Mouse (Mus musculus) stomach, postnatal 0 days (tissue): Measurements from ENCODE around the gene Lrfn5. TPM values are rescaled to one million over a fixed set of nuclear protein-coding genes. Genes with fewer than 3 reads are reported as not detected.
A peak's percentile ranks its signal among the peaks of the same experiment; 100 is the strongest.

ENCODE experiments used
- ATAC-seq: fragments of 200-750 bp; cut with Nextera tagmentation; 2 replicates; pipeline ENCODE4 v1.8.0; 2017; ENCODE audit not compliant: low FRiP score, low TSS enrichment
- DNase-seq: peaks from one replicate; pipeline ENCODE4 v3.0.0-alpha.2; 2016; ENCODE audit warnings: low spot score
- H3K27ac ChIP-seq: fragments of 300-500 bp; sonication (generic); replicated peaks from 2 replicates; pipeline ENCODE4 v1.5.1; 2014; ENCODE audit warnings: mild to moderate bottlenecking, control low read depth
- H3K27me3 ChIP-seq: fragments of 300-500 bp; sonication (generic); 2 replicates; pipeline ENCODE4 v1.6.1; 2014; ENCODE audit warnings: low read length; ENCODE audit not compliant: control insufficient read depth, insufficient read depth
- H3K36me3 ChIP-seq: fragments of 300-500 bp; sonication (generic); 2 replicates; pipeline ENCODE4 v1.6.1; 2014; ENCODE audit warnings: low read length, mixed read lengths; ENCODE audit not compliant: control insufficient read depth, insufficient read depth
- H3K4me1 ChIP-seq: fragments of 300-500 bp; sonication (generic); replicated peaks from 2 replicates; pipeline ENCODE4 v1.6.1; 2014; ENCODE audit warnings: antibody characterized with exemption; ENCODE audit not compliant: control insufficient read depth, insufficient read depth
- H3K4me2 ChIP-seq: fragments of 300-500 bp; sonication (generic); replicated peaks from 2 replicates; pipeline ENCODE4 v1.6.1; 2014; ENCODE audit warnings: low read depth, mild to moderate bottlenecking, control low read depth, moderate library complexity
- H3K4me3 ChIP-seq: fragments of 300-500 bp; sonication (generic); 2 replicates; pipeline ENCODE4 v1.5.1; 2014; ENCODE audit warnings: low read depth, low read length, control low read depth
- H3K9ac ChIP-seq: fragments of 300-500 bp; sonication (generic); 2 replicates; pipeline ENCODE4 v1.6.1; 2014; ENCODE audit warnings: mild to moderate bottlenecking, low read length, control low read depth, mixed read lengths
- H3K9me3 ChIP-seq: fragments of 300-500 bp; sonication (generic); 2 replicates; pipeline ENCODE4 v1.6.1; 2016; ENCODE audit warnings: low read length; ENCODE audit not compliant: control insufficient read depth
- CTCF ChIP-seq: IDR thresholded peaks from 2 replicates; pipeline ENCODE4 v1.5.1; 2016; ENCODE audit warnings: antibody characterized with exemption, low read depth, mild to moderate bottlenecking, moderate library complexity
- EP300 ChIP-seq: optimal IDR thresholded peaks from 2 replicates; pipeline ENCODE3; 2016; ENCODE audit warnings: antibody characterized with exemption
- WGBS: fragments of 180-500 bp; shearing (Covaris S2); extraction: QIAGEN DNeasy Blood & Tissue Kit; methylation state at CpG from one replicate; pipeline ENCODE4 v1.1.7; 2014; 5-methylcytosine and 5-hydroxymethylcytosine counted together
- polyA plus RNA-seq: library from polyadenylated mRNA; unstranded; fragments of >200 nt; fragmentation: Nextera tagmentation; extraction: Ambion mirVana; gene quantifications from 2 replicates; pipeline ENCODE4 v1.2.1, GENCODE M21; 2015

Gene Lrfn5
- 0.36 and 0.69 TPM in 2 replicates for polyA plus RNA-seq

- ATAC-seq (peak; percentile 76), DNase-seq (peak; percentile 58)
- Histone ChIP-seq H3K27me3 (peaks cover 4% of the 10 kb centered on the region; the same call in 1 of the 2 replicates), H3K9me3 (no peaks in the 10 kb centered on the region), H3K9ac (peak within 1 kb of the TSS; percentile 41), H3K4me1 (no peaks in the 10 kb centered on the region), H3K4me2 (peak within 1 kb of the TSS; percentile 82), H3K27ac (no peak within 1 kb of the TSS), H3K36me3 (no peaks in the 10 kb centered on the region), H3K4me3 (peak within 1 kb of the TSS; percentile 50)
- TF ChIP-seq EP300 (no peak), CTCF (no peak)
- under 1% methylated on average over 45 of the region's 50 CpGs for WGBS
Observed at GRCm38 (mm10) chr12:61522829-61523370, at the start of gene Lrfn5. Gene Lrfn5 (plus strand): TSS chr12:61523150.

GRCm38 (mm10) chr12:61521501-61522147 lies 1.3 kb upstream of the Lrfn5 start:
- Histone ChIP-seq H3K36me3 (no peaks in the 10 kb centered on the region), H3K9me3 (no peaks in the 10 kb centered on the region), H3K4me1 (no peaks in the 10 kb centered on the region), H3K9ac (no peak overlapping the region), H3K27ac (no peak overlapping the region), H3K4me2 (no peak overlapping the region), H3K27me3 (peaks cover 4% of the 10 kb centered on the region; the same call in 1 of the 2 replicates), H3K4me3 (no peak overlapping the region)
- TF ChIP-seq CTCF: no peak
- no peak for TF ChIP-seq EP300
- no peak for DNase-seq
- WGBS: 4% methylated on average over 20 of the region's 20 CpGs
- no peak for ATAC-seq

GRCm38 (mm10) chr12:61522148-61522828 lies 662 bp upstream of the Lrfn5 start:
- H3K36me3 ChIP-seq: no peaks in the 10 kb centered on the region
- ATAC-seq (no peak), DNase-seq (no peak)
- H3K4me1 ChIP-seq: no peaks in the 10 kb centered on the region
- TF ChIP-seq EP300: no peak
- 0% methylated on average over 6 of the region's 6 CpGs for WGBS
- H3K4me2 ChIP-seq: peak overlapping the region; percentile 82
- H3K27me3 ChIP-seq: peaks cover 4% of the 10 kb centered on the region; the same call in 1 of the 2 replicates
- H3K4me3 ChIP-seq: peak overlapping the region; percentile 50
- no peak overlapping the region for H3K9ac ChIP-seq
- H3K9me3 ChIP-seq: no peaks in the 10 kb centered on the region
- no peak overlapping the region for H3K27ac ChIP-seq

GRCm38 (mm10) chr12:61523631-61524182 lies 757 bp downstream of the Lrfn5 start:
- H3K27ac ChIP-seq: no peak overlapping the region
- peak overlapping the region; percentile 82 for H3K4me2 ChIP-seq
- TF ChIP-seq CTCF (no peak), EP300 (no peak)
- peak overlapping the region; percentile 50 for H3K4me3 ChIP-seq
- H3K9ac ChIP-seq: no peak overlapping the region
- no peaks in the 10 kb centered on the region for H3K36me3 ChIP-seq
- H3K27me3 ChIP-seq: peaks cover 4% of the 10 kb centered on the region; the same call in 1 of the 2 replicates
- WGBS: under 1% methylated on average over 16 of the region's 16 CpGs
- no peaks in the 10 kb centered on the region for H3K4me1 ChIP-seq
- H3K9me3 ChIP-seq: no peaks in the 10 kb centered on the region
- no peak for ATAC-seq
- no peak for DNase-seq

GRCm38 (mm10) chr12:61524183-61524651 lies 1.3 kb downstream of the Lrfn5 start:
- no peak for ATAC-seq
- no peak overlapping the region for H3K9ac ChIP-seq

More at GRCm38 (mm10) chr12:61524183-61524651, 1.3 kb downstream of the Lrfn5 start:
- no peaks in the 10 kb centered on the region for H3K36me3 ChIP-seq
- peak; percentile 23 for DNase-seq
- H3K4me1 ChIP-seq: no peaks in the 10 kb centered on the region
- peak overlapping the region; percentile 50 for H3K4me3 ChIP-seq
- H3K4me2 ChIP-seq: peak overlapping the region; percentile 82
- peaks cover 4% of the 10 kb centered on the region; the same call in 1 of the 2 replicates for H3K27me3 ChIP-seq
- TF ChIP-seq EP300 (no peak), CTCF (no peak)
- no peaks in the 10 kb centered on the region for H3K9me3 ChIP-seq
- WGBS: under 1% methylated on average over 33 of the region's 33 CpGs
- H3K27ac ChIP-seq: no peak overlapping the region
